Mouse (Mus musculus): ENCODE data around the gene Surf1. TPM values are rescaled to one million over a fixed set of nuclear protein-coding genes. Genes with fewer than 3 reads are reported as not detected.

Gene Surf1
- polyA plus RNA-seq, 1 experiment from 2014 or later = 55.0 TPM

- no peaks in the 10 kb centered on the region for H3K9me3 ChIP-seq (replicated peaks)
- H3K36me3 ChIP-seq = 0 out of 2 replicates have a peak, but pooled peaks cover 6% of the 10 kb centered on the region
- no peak overlapping the region for H3K9ac ChIP-seq
- ATAC-seq (ENCODE audit: low FRiP score) = no peak
- H3K4me3 ChIP-seq = no peak overlapping the region
- WGBS = 82% methylated on average over 3 of the region's 3 CpGs
- H3K4me2 ChIP-seq (replicated peaks) = no peak overlapping the region
- no peaks in the 10 kb centered on the region for H3K4me1 ChIP-seq
- H3K27me3 ChIP-seq = no peaks in the 10 kb centered on the region
- no peak overlapping the region for H3K27ac ChIP-seq
Observed at GRCm38 (mm10) chr2:26943253-26943652, 26.9 kb upstream of the Surf1 start.

DNA sequence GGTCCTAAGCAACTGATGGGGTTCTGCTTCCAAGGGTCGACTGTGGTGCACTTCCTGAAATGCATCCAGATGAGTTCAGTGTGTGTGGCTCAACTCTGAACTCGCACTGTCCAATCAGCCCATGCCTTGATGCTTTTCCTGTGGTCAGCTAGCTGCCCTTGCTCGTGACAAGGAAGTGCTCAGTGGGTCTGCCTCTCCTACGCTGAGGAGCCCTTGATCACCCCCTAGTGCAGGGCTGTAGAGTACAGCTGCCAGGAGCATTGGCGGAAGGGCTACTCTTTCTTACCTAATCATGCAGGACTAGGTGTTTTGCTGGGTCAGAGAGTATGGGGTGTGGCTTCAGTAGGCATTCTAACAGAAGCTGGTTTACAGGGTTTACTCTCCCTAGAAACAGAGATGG is 25.2 kb upstream of the Surf1 start:
- 46% methylated on average over 5 of the region's 5 CpGs for WGBS
- Histone ChIP-seq H3K9ac (no peak overlapping the region), H3K36me3 (no peaks in the 10 kb centered on the region), H3K4me1 (no peaks in the 10 kb centered on the region), H3K27me3 (no peaks in the 10 kb centered on the region), H3K4me2 (replicated peaks) (no peak overlapping the region), H3K9me3 (replicated peaks) (no peaks in the 10 kb centered on the region), H3K4me3 (no peak overlapping the region), H3K27ac (no peak overlapping the region)
- ATAC-seq (ENCODE audit: low FRiP score) = no peak

DNA sequence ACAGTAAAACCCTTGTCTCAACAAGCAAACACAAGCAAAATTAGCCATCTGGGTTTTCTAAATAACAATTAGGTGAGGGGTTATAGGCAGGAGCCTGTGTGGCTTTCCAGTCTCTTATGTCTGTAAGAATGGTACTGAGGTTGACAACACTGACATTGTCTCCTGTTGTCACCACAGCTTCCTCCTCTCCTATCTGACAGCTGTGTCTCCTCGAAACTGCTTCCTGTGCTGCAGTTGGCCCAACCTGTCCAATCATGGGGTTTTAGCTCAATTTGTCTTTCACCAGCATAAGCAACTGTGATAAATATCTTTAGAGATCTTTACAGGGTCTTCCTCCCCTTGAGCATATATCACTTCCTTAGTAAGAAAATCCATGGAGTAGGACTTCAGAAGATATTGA is 20.1 kb upstream of the Surf1 start:
- Histone ChIP-seq H3K9me3 (replicated peaks) (no peaks in the 10 kb centered on the region), H3K9ac (no peak overlapping the region), H3K27ac (no peak overlapping the region), H3K4me3 (no peak overlapping the region), H3K27me3 (no peaks in the 10 kb centered on the region), H3K4me1 (peaks cover 11% of the 10 kb centered on the region), H3K4me2 (replicated peaks) (no peak overlapping the region), H3K36me3 (no peaks in the 10 kb centered on the region)
- no peak for ATAC-seq (ENCODE audit: low FRiP score)
- 83% methylated on average over 1 of the region's 1 CpGs for whole genome bisulfite sequencing

- Histone ChIP-seq H3K4me3 (no peak overlapping the region), H3K27me3 (no peaks in the 10 kb centered on the region), H3K9ac (no peak overlapping the region), H3K9me3 (replicated peaks) (no peaks in the 10 kb centered on the region), H3K4me2 (replicated peaks) (no peak overlapping the region), H3K27ac (no peak overlapping the region), H3K4me1 (peaks cover 21% of the 10 kb centered on the region), H3K36me3 (peaks cover 7% of the 10 kb centered on the region)
- no peak for ATAC-seq (ENCODE audit: low FRiP score)
- 100% methylated on average over 2 of the region's 2 CpGs for WGBS
Observed at GRCm38 (mm10) chr2:26935286-26935685, 19.0 kb upstream of the Surf1 start.

DNA sequence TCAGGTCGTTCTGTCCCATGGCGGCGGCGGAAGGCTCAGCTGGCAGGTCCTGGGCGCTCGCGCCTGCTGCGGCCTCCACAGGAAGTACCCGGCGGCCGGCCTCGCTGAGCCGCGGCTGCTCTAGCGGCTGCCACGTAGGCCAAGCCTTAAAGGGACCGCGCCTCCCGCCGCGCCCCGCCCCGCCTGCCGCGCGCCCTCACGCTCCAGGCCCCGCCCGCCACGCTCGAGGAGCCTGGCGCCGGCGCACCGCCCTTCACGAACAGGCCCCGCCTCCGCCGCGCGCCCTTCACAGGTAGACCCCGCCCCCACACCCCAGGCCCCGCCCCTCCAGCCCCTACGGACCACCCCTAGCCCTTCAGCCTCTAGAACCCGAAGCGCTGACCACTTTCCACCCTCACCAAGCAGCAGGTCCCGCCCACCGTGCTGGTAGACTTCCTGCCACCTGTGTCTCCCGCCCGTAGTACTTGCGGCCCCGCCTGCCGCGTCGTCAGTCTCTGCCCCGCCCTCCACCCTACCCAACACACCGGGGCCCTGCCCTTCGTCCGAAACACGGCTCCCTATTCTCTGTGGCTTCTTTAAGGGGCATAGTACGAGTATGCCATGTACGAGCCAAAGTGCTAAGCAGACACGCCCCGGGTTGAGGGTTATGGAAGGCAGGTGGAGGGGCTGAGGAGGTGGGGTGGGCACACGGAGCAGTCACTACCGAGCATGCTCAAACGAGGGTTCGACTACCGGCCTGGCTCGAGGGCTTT is 17.1 kb upstream of the Surf1 start, which contains the start of the genes Surf4 and Stkld1:
Gene Surf4 (minus strand): TSS at position 625 of the 752 bp plus-strand sequence.
Gene Stkld1 (plus strand): TSS at position 744 of the 752 bp plus-strand sequence.
- peak within 1 kb of the TSS; percentile 76 for H3K27ac ChIP-seq
- H3K4me1 ChIP-seq = peaks cover 21% of the 10 kb centered on the region
- 1% methylated on average over 46 of the region's 70 CpGs for WGBS
- H3K4me3 ChIP-seq = peak within 1 kb of the TSS; percentile 70
- peak within 1 kb of the TSS; percentile 77 for H3K4me2 ChIP-seq (replicated peaks)
- H3K9ac ChIP-seq = peak within 1 kb of the TSS; percentile 98
- H3K27me3 ChIP-seq = no peaks in the 10 kb centered on the region
- H3K36me3 ChIP-seq = peaks cover 23% of the 10 kb centered on the region
- ATAC-seq (ENCODE audit: low FRiP score) = peak; percentile 95
- H3K9me3 ChIP-seq (replicated peaks) = no peaks in the 10 kb centered on the region

- ATAC-seq (ENCODE audit: low FRiP score) = no peak
- 2% methylated on average over 49 of the region's 49 CpGs for WGBS
Observed at GRCm38 (mm10) chr2:26932473-26933303, 16.4 kb upstream of the Surf1 start.

DNA sequence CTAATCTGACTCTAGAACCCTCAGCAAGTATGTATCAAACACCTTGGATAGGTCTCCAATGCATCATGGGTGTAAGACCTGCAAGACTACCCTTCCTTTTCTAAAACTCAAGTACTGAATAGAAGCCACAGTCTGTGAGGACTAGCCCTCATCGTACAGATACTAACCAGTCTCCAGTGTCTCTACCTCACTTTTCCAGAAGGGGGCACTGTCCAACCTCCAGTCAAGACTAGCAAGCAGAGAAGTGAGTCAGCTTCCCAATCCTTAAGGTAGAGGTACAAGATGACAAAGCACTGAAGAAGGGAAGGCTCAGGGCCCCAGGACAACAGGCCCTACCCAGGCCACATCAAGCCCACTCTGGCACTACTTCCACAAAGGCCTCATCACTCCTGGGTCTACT is 14.1 kb upstream of the Surf1 start:
- H3K9ac ChIP-seq = no peak overlapping the region
- no peak overlapping the region for H3K4me3 ChIP-seq
- no peak overlapping the region for H3K4me2 ChIP-seq (replicated peaks)
- ATAC-seq (ENCODE audit: low FRiP score) = no peak
- no peak overlapping the region for H3K27ac ChIP-seq
- WGBS = 34% methylated on average over 1 of the region's 1 CpGs
- H3K9me3 ChIP-seq (replicated peaks) = no peaks in the 10 kb centered on the region
- no peaks in the 10 kb centered on the region for H3K27me3 ChIP-seq
- H3K4me1 ChIP-seq = peaks cover 21% of the 10 kb centered on the region
- H3K36me3 ChIP-seq = peaks cover 51% of the 10 kb centered on the region

More at GRCm38 (mm10) chr2:26932473-26933303, 16.4 kb upstream of the Surf1 start:
- H3K36me3 ChIP-seq = peaks cover 29% of the 10 kb centered on the region
- no peaks in the 10 kb centered on the region for H3K27me3 ChIP-seq
- H3K9me3 ChIP-seq (replicated peaks) = no peaks in the 10 kb centered on the region
- peak overlapping the region; percentile 98 for H3K9ac ChIP-seq
- H3K4me1 ChIP-seq = peaks cover 21% of the 10 kb centered on the region
- H3K4me2 ChIP-seq (replicated peaks) = peak overlapping the region; percentile 77
- H3K27ac ChIP-seq = peak overlapping the region; percentile 76
- H3K4me3 ChIP-seq = peak overlapping the region; percentile 70

DNA sequence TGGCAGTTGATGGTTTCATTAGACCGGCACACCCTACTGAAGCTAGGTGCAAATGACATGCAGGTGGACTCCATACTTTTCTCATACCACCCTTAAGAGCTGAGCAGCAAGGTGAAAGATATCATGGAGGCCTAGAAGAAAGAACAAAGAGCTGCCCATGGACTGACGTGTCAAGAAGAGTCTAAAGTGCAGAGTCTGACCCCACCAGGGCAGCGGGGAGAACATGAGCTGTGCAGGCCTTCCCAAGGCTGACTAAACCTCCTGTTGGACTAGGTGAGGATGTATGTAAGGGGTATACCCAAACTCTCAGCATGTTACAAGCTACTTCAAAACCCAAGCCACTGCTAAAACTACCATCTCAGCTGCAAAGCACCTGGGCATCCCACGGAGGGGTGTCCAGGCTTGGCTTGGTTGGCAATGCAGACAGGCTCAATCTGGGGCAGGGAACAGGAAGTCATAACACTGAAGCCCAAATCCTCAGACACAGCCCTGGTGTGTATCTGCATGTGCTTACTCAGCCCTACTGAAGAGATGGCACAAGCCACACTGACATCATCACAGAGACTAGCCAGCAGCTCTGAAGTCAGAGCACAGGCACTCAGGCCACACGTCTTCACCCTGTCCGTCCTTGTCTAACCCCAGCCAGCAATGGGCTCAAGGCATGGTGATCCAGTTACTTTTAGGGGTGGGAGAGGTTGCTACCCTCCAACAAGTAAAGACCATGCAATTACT is 11.6 kb upstream of the Surf1 start:
- Histone ChIP-seq H3K4me1 (peaks cover 21% of the 10 kb centered on the region), H3K27me3 (no peaks in the 10 kb centered on the region), H3K36me3 (peaks cover 75% of the 10 kb centered on the region), H3K9me3 (replicated peaks) (no peaks in the 10 kb centered on the region), H3K4me2 (replicated peaks) (no peak overlapping the region), H3K9ac (no peak overlapping the region), H3K4me3 (no peak overlapping the region), H3K27ac (no peak overlapping the region)
- no peak for ATAC-seq (ENCODE audit: low FRiP score)
- 90% methylated on average over 6 of the region's 6 CpGs for WGBS

DNA sequence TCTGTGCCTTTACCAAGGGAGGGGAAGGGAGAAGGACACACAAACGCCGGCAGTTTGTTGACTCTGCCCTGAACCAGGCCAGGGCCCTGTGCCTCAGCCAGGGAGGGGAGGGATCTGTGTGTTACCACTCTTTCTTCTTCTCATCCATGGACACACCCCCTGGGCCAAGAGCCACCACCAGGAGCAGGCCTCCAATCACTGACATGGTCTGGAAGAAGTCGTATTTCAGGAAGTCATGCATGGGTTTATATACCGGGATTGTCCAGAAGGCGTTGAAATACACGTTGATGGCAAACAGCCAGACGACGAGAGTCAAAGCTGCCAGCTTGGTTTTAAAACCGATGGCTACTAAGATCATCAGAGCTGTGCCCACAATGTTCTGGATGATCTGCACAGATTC is 5.5 kb upstream of the Surf1 start:
- Histone ChIP-seq H3K9ac (no peak overlapping the region), H3K27me3 (no peaks in the 10 kb centered on the region), H3K36me3 (peaks cover 94% of the 10 kb centered on the region), H3K4me3 (no peak overlapping the region), H3K4me2 (replicated peaks) (no peak overlapping the region), H3K4me1 (peaks cover 17% of the 10 kb centered on the region), H3K27ac (no peak overlapping the region), H3K9me3 (replicated peaks) (no peaks in the 10 kb centered on the region)
- ATAC-seq (ENCODE audit: low FRiP score) = no peak
- WGBS = 88% methylated on average over 9 of the region's 9 CpGs

GRCm38 (mm10) chr2:26920190-26920855 is 4.0 kb upstream of the Surf1 start:
- no peak for ATAC-seq (ENCODE audit: low FRiP score)
- no peak overlapping the region for H3K27ac ChIP-seq
- H3K9me3 ChIP-seq (replicated peaks) = no peaks in the 10 kb centered on the region
- peaks cover 25% of the 10 kb centered on the region for H3K4me1 ChIP-seq
- H3K27me3 ChIP-seq = no peaks in the 10 kb centered on the region
- peaks cover 80% of the 10 kb centered on the region for H3K36me3 ChIP-seq
- H3K4me2 ChIP-seq (replicated peaks) = no peak overlapping the region
- H3K9ac ChIP-seq = no peak overlapping the region
- WGBS = 92% methylated on average over 6 of the region's 6 CpGs
- H3K4me3 ChIP-seq = no peak overlapping the region

- Histone ChIP-seq H3K27ac (no peak overlapping the region), H3K4me2 (replicated peaks) (no peak overlapping the region), H3K9ac (no peak overlapping the region), H3K36me3 (peaks cover 74% of the 10 kb centered on the region), H3K4me3 (no peak overlapping the region), H3K9me3 (replicated peaks) (no peaks in the 10 kb centered on the region), H3K27me3 (no peaks in the 10 kb centered on the region), H3K4me1 (peaks cover 31% of the 10 kb centered on the region)
- 91% methylated on average over 3 of the region's 3 CpGs for WGBS
- ATAC-seq (ENCODE audit: low FRiP score) = no peak
Observed at GRCm38 (mm10) chr2:26919684-26920083, 3.4 kb upstream of the Surf1 start.
